Mouse (Mus musculus) ovary, postnatal 36 days (tissue): ENCODE results near the gene Wnt8b.

ENCODE experiments used
- DNase-seq: peaks from one replicate; pipeline ENCODE4 v3.0.0; 2022; ENCODE audit warnings: low spot score, mixed read lengths

The Wnt8b gene

DNA sequence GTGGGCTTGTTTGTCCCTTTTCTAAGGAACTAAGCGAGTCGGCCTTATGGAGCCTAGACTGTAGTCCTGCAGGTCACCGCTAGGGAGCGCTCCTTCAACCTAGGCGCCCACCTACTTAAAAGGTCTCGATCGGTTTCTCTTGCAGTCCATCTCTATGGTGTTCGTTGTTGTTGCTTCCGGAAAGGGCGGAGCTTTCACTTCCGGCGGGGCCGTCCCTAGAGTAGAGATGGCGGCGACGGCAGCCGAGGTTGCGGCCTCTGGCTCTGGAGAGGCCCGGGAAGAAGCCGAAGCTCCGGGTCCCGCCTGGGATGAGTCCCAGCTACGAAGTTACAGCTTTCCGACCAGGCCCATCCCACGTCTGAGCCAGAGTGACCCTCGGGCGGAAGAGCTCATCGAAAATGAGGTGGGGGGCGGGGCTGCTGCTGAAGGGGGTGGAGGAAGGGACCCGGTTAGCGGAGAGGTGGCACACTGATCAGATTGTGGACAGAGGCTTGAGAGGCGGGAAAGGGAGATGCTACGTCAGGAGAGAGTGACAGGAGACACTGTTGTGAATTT is 69.5 kb downstream of the Wnt8b start, which contains the start of gene Hif1an:
Gene Hif1an, plus strand, starts transcription at position 199 of the 555 bp plus-strand sequence.
- peak; percentile 90 for DNase-seq
